7 mouse cellular contexts compared by ENCODE assay signal in the genomic region with DNA sequence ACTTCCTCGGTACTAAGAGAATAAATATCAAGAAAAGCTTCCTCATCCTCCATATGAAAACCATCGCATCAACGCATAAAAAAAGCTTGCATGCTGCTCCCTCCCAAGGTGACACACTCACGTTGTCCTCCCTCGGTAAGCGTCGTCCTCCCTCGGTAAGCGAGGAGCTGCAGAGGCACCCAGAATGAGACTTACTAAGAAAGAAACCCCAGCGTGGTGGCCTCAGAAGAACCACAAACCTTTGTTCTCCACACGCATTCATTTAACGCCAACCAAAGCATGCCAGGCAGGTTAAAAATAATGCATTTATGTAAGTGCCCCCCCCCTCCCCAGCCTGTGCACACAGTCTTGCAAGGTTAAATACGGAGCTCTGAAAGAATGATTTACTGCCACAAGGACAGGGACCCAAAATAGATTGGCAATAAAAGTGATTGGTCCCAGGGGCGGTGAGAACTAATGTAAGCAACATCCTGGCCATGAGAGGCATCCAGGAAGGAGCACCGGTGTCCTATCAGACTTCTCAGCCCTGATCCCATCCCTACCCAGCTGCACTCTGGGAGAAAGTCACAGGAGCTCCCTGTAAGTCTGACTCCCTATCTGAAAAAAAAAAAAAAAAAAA. TPM values are rescaled to one million over a fixed set of nuclear protein-coding genes. Genes with fewer than 3 reads are reported as not detected.
DNase-seq lines count a peak whose midpoint lies in the region; ATAC-seq and TF ChIP-seq lines count a peak whose summit lies in the region.

No protein-coding gene starts in this region.

- H3K27ac ChIP-seq in ES-E14 (ENCODE audit: insufficient read depth, low read depth, low read length, poor library complexity, severe bottlenecking), result no peak overlapping the region
- no peak overlapping the region for H3K27ac ChIP-seq in heart, embryonic 12.5 days (ENCODE audit: poor library complexity, severe bottlenecking)

- DNase-seq in CD4-positive helper T cell, adult 2 months (ENCODE audit: low read depth, low spot score), result peak; percentile 68
- DNase-seq in ES-E14 (ENCODE audit: low read depth, low spot score), result no peak
- DNase-seq in kidney, postnatal 10 days, result peak; percentile 24
- peak; percentile 4 to 12 for DNase-seq in thymus, postnatal 36 days
- no peak for DNase-seq in cerebellum, postnatal 10 days
- DNase-seq in left cerebral cortex, postnatal 36 days (ENCODE audit: low spot score in 2 of 2), result no peak

- H3K4me2 ChIP-seq in heart, embryonic 12.5 days, result peak overlapping the region; percentile 63

- 14% methylated on average over 15 of the region's 15 CpGs for WGBS in heart, embryonic 12.5 days

- no peaks in the 10 kb centered on the region for H3K36me3 ChIP-seq in ES-E14 (ENCODE audit: control insufficient read depth, insufficient read depth, low read length, poor library complexity, severe bottlenecking)
- no peaks in the 10 kb centered on the region for H3K36me3 ChIP-seq in heart, embryonic 12.5 days

- in situ Hi-C loops in ES-E14 (cut with MboI; ENCODE audit: low sequenced_read_pairs in 2 of 2, unreplicated experiment in 2 of 2), result no loop called here

- intact Hi-C loops in left cerebral cortex, postnatal 36 days (cut with DNase I), result loop anchor here (5.0 kb wide), 1 partner anchor 84 kb away; no protein-coding TSS in a partner anchor

- no peak overlapping the region for H3K4me3 ChIP-seq in ES-E14 (ENCODE audit: insufficient read depth in 1 of 2, low read depth in 1 of 2, low read length in 2 of 2, poor library complexity in 1 of 2, severe bottlenecking in 1 of 2)
- peak overlapping the region; percentile 18; the same call in 1 of the 2 replicates for H3K4me3 ChIP-seq in heart, embryonic 12.5 days

- H3K9ac ChIP-seq in ES-E14 (ENCODE audit: insufficient read depth, low read depth, low read length, poor library complexity, severe bottlenecking), result no peak overlapping the region
- peak overlapping the region; percentile 48 for H3K9ac ChIP-seq in heart, embryonic 12.5 days

- H3K4me1 ChIP-seq in ES-E14 (ENCODE audit: control insufficient read depth in 2 of 2, insufficient read depth in 2 of 2, low read length in 2 of 2, poor library complexity in 1 of 2), result peaks cover 0 to 4% of the 10 kb centered on the region in 2 experiments; a peak in 1 of 4 replicates
- peaks cover 62% of the 10 kb centered on the region for H3K4me1 ChIP-seq in heart, embryonic 12.5 days (replicated peaks)

- ATAC-seq in heart, embryonic 12.5 days (ENCODE audit: insufficient number of reproducible peaks, low FRiP score), result no peak

- no peaks in the 10 kb centered on the region for H3K27me3 ChIP-seq in heart, embryonic 12.5 days (replicated peaks)

- no peaks in the 10 kb centered on the region for H3K9me3 ChIP-seq in ES-E14 (ENCODE audit: control insufficient read depth, insufficient read depth, low read depth, low read length)
- H3K9me3 ChIP-seq in heart, embryonic 12.5 days (replicated peaks), result no peaks in the 10 kb centered on the region

TF ChIP-seq in ES-E14, 5 proteins besides CTCF, POLR2A, EP300 and RAD21:
- no peak for TF ChIP-seq MAFK (IDR thresholded peaks at IDR 0.05; ENCODE audit: insufficient read depth, low read depth, low read length)
- TF ChIP-seq ZC3H11A (IDR thresholded peaks at IDR 0.05; ENCODE audit: borderline replicate concordance, low read depth, low read length), result no peak
- 0 out of 2 replicates have a peak, but pooled peaks have one; percentile 36 for TF ChIP-seq ZNF384 (IDR thresholded peaks at IDR 0.05; ENCODE audit: low read depth, low read length)
- no peak for TF ChIP-seq CHD2 (IDR thresholded peaks at IDR 0.05; ENCODE audit: low read depth, low read length)
- no peak for TF ChIP-seq HCFC1 (IDR thresholded peaks at IDR 0.05; ENCODE audit: borderline replicate concordance, insufficient read depth, low read length)

RNA-seq across cellular contexts. Expression of gene Trio, which starts 3.9 kb away (rescaled TPM):
- 34.4 and 41.5 TPM in 2 replicates for total RNA-seq in ES-E14 (2012; rRNA removed)
- 18.6 and 23.2 TPM in 2 replicates for polyA plus RNA-seq in heart, embryonic 12.5 days (2016; fragmentation: Nextera tagmentation; extraction: Ambion mirVana)
- 100 to 1,000 TPM; 182 to 280 TPM for total RNA-seq in left cerebral cortex, postnatal 36 days (2021)

Comparison
In these comparisons a context has a peak if more than half of its experiments do, and no peak if none do; other contexts are left out.
1. DNase-seq: peak in CD4-positive helper T cell, adult 2 months (single experiment), kidney, postnatal 10 days (single experiment) and thymus, postnatal 36 days (2 of 2); none in ES-E14 (single experiment), cerebellum, postnatal 10 days (0 of 2) and left cerebral cortex, postnatal 36 days (0 of 2).